Mouse (Mus musculus) WW6 (cell line): Measurements from ENCODE around the gene Keap1.
"Not testable (repeated sequence)": the region's sequence is repeated elsewhere in the genome, so short reads cannot be mapped to it uniquely, and the experiment has no call there.

Source experiments
- DNase-seq: peaks from one replicate; pipeline ENCODE4 v3.0.0-alpha.2; 2013; ENCODE audit warnings: low read depth, low spot score

Gene Keap1

GRCm38 (mm10) chr9:21196521-21197433 lies 42.4 kb downstream of the Keap1 start:
- no peak for DNase-seq

GRCm38 (mm10) chr9:21195736-21196505 lies 43.2 kb downstream of the Keap1 start:
- not testable (repeated sequence) for DNase-seq

- DNase-seq = no peak
Measured at GRCm38 (mm10) chr9:21194787-21195493, 44.2 kb downstream of the Keap1 start.

GRCm38 (mm10) chr9:21193786-21194185 lies 45.4 kb downstream of the Keap1 start:
- DNase-seq = no peak

- DNase-seq = no peak
Measured at GRCm38 (mm10) chr9:21190670-21191069, 48.5 kb downstream of the Keap1 start.

- DNase-seq = no peak
Measured at GRCm38 (mm10) chr9:21189905-21190304, 49.3 kb downstream of the Keap1 start.

GRCm38 (mm10) chr9:21185436-21185835 lies 53.7 kb downstream of the Keap1 start:
- DNase-seq = no peak

GRCm38 (mm10) chr9:21184733-21185132 lies 54.4 kb downstream of the Keap1 start:
- DNase-seq = no peak

GRCm38 (mm10) chr9:21183905-21184413 lies 55.2 kb downstream of the Keap1 start:
- DNase-seq = no peak

- no peak for DNase-seq
Measured at GRCm38 (mm10) chr9:21183421-21183820, 55.7 kb downstream of the Keap1 start.

GRCm38 (mm10) chr9:21181421-21182220 lies 57.5 kb downstream of the Keap1 start:
- no peak for DNase-seq

GRCm38 (mm10) chr9:21180841-21181240 lies 58.3 kb downstream of the Keap1 start:
- no peak for DNase-seq

GRCm38 (mm10) chr9:21180402-21180801 lies 58.8 kb downstream of the Keap1 start:
- DNase-seq = no peak
